Mouse (Mus musculus): ENCODE measurements around the gene Gm17617.
"Not testable (repeated sequence)": the region's sequence is repeated elsewhere in the genome, so short reads cannot be mapped to it uniquely, and the experiment has no call there.

The Gm17617 gene

DNA sequence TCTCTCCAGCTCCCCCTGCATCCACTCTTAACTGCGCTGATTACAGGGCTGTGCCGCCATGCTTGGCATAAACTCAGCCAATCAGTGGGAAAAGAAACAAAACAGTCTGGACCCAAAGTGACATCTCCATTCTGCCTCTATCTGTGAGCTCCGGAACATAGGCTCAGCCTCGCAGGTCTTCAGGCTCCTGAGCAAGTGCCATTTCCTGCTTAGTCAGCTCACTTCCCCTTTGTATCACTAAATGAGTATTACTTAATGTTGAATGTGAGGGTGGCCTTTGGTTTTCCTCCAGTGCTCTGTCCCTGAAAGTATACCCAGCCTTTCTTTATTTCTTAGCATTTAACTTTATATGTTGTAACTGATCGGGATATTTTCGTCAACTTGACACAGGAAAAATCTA is 8.4 kb downstream of the Gm17617 start:
- no peak for DNase-seq

DNA sequence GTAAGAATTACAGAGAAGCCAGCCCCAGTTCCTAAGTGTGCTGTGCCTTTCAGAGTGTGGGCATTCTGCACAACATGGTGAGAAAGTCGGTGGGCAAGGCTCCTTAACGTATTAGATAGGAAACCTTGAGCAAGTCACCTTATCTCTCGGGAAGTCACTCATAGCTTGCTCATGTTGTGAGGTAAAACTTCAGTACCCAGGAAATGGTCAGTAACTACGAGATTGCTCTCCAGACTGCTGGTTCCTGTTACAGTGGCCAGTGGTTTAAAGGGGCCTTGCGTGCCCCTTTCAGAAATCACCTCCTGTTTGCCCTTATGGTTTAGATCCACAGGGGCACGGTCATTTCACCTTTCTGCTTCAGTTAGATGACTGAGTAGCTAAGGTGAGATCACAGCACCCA is 19.0 kb downstream of the Gm17617 start:
- DNase-seq: no peak

DNA sequence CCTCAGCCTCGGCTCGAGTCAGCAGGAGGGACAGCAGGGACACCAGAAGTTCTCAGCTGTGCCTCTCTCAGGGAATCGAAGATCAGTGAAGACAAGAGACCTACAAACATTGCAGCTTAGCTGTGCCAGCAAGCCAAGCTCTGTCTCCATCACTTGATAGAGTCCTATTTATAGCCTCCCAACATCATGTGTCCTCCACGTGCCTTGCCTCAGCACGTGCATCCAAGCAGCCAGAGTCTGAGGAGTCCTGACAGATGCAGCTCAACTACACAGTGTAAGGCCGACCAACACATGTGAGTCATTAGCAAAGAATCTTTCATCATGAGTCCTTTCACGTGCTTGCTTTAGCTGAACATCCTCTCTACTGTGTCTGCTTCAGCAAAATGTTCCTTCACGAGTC is 25.7 kb downstream of the Gm17617 start:
- peak; percentile 29 to 33 for DNase-seq

DNA sequence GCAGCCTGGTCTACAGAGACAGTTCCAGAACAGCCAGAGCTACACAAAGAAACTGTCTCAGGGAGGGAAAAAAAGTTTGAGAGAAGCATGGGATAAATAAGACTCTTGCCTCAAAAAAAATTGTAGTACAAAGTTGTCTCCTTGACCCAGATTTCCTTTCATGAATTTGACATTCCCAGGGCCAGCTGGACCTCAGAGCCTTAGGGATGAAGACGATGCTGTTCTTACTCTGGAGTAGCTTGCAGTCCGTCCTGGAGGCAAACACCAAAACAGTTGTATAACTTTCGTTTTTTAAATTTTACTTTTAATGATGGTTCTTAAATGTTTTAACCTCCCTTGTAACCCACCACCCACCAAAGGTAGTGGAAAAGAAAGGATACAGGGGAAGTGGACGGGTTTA is 26.2 kb downstream of the Gm17617 start:
- no peak for DNase-seq

DNA sequence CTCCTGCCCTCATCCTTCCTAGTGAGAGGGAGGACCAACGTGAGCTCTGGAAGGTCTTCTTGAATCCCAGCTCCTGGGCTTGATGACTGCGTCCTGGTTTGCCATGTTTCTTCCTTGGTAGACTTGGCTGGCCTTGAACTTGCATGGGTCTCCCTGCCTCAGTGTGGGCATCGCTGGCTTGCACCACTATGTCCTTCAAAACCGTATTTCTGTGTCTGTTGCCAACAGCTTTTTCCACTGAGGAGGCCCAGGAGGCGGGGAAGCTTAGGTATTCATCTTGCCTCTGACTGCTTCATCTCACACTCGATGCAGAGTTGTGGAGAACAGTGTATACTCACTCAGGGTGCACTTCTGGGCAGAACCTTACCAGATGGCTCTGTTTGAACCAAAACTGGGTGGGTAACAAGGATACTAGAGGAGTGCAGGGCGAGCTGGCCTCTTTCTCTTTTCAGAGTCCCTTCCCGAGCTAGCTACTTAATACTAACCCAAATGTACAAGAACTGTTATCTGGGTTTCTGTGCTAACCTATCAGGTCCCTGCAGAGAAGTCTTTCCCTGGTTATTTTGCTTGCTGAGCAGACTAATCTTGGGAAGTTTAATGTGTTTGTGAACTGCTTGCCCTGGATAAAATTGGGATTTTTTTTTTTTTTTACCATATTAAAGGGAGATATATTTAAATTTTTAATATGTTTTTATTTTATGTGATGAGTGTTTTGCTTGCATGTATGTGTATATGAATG is 27.2 kb downstream of the Gm17617 start:
- DNase-seq: no peak

DNA sequence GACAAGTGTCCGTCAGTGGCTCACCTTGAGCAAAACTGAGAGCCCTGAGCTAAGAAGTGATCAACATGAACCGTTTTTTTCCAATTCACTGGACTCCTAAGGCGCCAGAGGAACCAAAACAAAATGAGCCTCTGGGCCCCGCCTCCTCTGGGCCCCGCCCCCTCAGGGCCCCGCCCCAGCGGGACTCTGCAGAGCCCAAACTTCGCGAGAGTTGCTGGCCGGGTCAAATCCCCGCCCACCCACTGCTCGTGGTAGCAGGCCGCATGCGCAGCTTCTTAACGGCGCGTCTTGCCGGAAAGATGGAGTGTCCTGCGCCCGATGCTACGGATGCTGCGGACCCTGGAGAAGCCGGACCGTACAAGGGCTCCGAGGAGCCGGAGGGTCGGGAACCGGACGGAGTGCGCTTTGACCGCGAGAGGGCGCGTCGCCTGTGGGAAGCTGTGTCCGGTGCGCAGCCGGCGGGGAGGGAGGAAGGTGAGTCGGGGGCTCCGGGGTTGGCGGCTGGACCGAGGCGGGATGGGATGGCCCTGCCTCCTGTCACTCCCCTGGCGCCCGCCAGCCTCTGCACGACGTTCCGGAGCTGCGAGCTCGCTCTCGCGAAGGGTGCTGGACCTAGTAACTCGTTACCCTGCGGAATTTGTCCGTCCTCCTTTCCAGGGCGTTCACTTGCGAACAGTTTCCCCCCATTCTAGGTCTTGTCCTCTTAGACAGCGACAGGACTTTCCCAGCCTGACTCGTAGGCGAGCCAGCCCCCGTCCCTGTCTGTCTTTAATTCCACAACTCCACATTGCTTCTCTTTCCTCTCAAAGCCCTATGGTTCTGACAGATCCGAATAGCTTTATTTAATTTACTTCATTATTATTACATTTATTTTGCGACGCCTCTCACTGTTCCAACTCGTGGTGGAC is 28.0 kb downstream of the Gm17617 start, which contains the start of gene Zfp346:
TSS of gene Zfp346 (plus strand) at position 267 of the 908 bp plus-strand sequence.
- peak; percentile 96 to 98 for DNase-seq

DNA sequence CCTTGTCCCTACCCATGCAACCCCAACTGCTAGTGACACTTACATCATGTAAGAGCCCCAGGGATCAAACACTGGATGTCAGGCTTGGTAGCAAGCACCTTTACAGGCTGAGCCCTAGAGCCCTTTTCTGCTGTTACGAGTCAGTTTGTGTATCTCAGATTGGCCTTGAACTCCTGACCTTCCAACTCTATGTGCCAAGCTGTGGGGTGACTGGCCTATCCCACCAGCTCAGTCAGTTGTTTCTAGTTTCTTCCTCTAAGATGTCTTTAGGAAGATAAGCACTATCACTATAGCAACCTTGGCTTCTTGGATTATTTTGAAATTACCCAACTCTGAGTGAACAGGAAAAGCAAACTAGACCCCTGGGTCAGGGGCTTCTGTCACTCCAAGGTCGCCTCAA is 30.0 kb downstream of the Gm17617 start:
- DNase-seq: no peak

DNA sequence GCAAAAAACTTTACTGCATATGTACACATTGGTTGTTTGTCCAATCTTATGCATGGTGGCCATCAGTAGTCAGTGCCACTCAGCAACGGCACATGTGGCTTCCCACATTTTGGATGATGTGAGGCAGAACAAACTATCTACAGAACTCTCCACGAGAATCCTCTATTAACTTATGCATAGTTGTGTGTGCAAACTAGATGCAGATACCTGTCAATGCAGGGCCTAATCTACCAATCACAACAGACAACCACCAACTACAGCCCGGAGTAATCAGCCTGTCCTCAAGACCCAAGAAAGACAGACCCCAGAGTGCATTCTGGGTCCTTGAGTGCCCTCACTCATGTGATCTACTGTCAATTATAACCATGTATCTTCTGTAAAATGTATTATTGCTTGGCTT is 31.0 kb downstream of the Gm17617 start:
- no peak for DNase-seq

DNA sequence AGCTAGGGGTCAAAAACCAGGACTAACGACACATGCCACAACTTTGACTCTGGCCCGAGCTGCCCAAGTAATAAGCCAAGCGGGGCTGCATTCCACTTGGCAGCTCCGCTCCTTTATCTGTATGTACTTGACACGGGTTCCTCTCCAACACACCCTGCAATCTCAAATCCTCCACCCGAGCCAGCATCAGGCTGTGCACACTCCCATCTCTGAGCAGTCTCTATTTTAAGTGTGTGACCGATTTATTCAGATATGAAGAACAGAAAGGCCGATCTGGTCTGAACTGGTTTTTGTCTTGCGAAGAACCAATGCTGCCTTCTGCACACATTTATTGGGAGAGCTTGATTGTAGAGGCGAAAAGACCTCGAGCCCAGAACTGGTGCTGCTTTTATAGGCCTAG is 31.7 kb downstream of the Gm17617 start:
- no peak for DNase-seq

DNA sequence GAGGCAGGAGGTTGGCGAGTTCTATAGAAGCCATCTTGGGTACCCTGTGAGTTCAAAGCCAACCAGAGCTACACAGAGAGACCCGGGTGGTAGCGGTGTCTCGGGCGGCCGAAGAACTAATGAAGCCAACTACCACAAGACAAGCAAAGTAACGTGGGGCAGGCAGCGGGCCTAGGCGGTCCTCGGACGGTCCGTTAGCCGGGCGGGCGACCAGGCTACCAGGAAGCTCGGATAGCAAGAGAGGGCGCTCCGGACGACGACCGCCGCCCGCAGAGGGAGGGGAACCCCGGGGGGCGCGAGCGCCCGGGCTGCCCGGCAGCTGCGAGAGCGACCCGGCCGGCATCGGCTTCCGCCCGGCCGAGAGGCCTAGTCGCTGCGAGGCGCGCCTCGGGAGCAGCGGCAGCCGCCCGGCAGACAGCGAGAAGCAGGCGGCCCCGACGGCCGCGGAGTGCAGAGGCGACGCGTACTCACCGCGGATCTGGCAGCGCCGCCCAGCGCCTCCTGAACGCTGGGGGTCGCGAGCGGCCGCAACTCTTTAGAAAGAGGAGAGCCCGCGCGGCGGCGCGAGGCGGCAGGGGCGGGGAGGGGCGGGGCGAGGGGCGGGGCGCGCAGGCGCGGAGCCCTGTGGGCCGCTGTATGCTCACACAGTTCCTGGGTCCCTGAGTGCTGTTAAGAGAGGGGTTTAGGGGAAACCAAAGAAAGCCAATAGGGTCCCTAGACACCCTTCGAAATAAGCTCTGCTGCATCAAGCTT is 33.4 kb downstream of the Gm17617 start, which contains the start of gene Uimc1:
TSS of gene Uimc1 (minus strand) at position 575 of the 753 bp plus-strand sequence.
- DNase-seq: peak; percentile 81 to 83

DNA sequence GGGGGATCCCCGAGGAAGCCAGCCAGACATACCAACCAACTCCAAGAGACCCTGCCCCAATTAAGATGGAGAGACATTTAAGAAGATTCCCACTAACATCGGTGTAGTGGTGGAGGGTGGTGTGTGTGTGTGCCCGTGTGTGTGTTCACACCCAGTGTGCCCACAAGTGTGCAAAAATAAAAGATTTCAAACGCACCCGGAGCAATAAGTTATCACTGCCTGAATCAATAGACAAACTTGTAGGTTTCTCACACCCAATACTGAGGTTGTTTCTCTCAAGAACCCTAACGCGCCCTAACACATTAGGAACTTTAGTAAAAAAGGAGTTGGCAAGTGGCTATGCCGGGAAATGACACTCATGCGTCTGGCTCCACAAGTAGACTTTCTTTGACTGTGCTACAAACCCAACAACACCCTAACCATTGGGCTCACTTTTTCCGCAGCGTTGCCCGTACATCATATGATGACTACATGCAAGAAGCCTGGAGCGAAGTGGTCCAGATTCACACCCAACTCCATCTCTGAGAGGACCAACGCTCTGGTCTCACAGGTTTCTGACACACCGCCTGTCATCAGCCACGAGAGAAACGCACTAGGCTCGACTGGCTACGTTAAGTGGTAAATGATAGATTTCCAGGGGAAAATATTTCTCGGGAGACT is 34.2 kb downstream of the Gm17617 start:
- peak; percentile 21 to 35 for DNase-seq

DNA sequence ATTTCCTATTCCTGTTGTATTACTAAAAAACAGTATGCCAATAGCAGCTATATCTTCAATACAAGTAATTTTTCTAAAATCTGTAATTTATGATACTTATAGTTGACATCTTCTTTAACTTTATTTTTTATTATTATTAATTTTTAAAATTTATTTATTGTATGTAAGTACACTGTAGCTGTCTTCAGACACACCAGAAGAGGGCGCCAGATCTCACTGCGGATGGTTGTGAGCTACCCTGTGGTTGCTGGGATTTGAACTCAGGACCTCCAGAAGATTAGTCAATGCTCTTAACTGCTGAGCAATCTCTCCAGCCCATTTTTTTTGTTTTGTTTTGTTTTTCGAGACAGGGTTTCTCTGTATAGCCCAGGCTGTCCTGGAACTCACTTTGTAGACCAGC is 35.5 kb downstream of the Gm17617 start:
- not testable (repeated sequence) for DNase-seq

DNA sequence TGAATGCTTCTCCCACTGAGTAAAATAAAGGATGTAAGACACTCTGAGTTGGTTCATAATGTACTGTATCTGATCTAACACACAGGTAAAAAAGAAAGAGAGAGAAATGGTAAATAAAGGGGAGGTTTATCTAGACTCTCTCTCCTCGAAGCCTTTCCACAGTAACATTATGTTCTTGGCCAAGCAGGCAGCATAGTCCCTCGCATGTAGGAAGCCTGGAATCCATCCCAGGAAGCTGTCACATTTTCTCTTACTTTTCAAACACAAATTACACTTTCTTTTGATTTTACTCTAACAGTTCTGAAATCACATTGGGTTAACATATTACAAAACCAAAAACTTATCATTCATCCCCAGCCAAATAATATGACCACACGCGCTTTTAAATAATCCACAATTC is 40.8 kb downstream of the Gm17617 start:
- no peak for DNase-seq
